Mouse (Mus musculus) thymus, postnatal 4 days (tissue): ENCODE data around the gene Tpm1.

Experiments
- DNase-seq: peaks from one replicate; pipeline ENCODE4 v3.0.0; 2021

Tpm1 gene

GRCm38 (mm10) chr9:67049086-67049824 lies at the start of gene Tpm1:
TSS of gene Tpm1 (minus strand) at chr9:67049406.
- peak; percentile 60 for DNase-seq

GRCm38 (mm10) chr9:67094371-67094770 lies 45.2 kb upstream of the Tpm1 start:
- no peak for DNase-seq

- DNase-seq: no peak
Measured at GRCm38 (mm10) chr9:67092210-67092609, 43.0 kb upstream of the Tpm1 start.

- DNase-seq: no peak
Measured at GRCm38 (mm10) chr9:67091598-67091997, 42.4 kb upstream of the Tpm1 start.

- no peak for DNase-seq
Measured at GRCm38 (mm10) chr9:67091151-67091550, 41.9 kb upstream of the Tpm1 start.

GRCm38 (mm10) chr9:67090633-67091045 lies 41.4 kb upstream of the Tpm1 start:
- DNase-seq: no peak

- no peak for DNase-seq
Measured at GRCm38 (mm10) chr9:67089167-67089566, 40.0 kb upstream of the Tpm1 start.

GRCm38 (mm10) chr9:67083801-67084200 lies 34.6 kb upstream of the Tpm1 start:
- DNase-seq: no peak

GRCm38 (mm10) chr9:67081688-67082087 lies 32.5 kb upstream of the Tpm1 start:
- no peak for DNase-seq

GRCm38 (mm10) chr9:67077658-67078319 lies 28.6 kb upstream of the Tpm1 start:
- no peak for DNase-seq

- no peak for DNase-seq
Measured at GRCm38 (mm10) chr9:67077266-67077657, 28.1 kb upstream of the Tpm1 start.

GRCm38 (mm10) chr9:67072182-67072581 lies 23.0 kb upstream of the Tpm1 start:
- no peak for DNase-seq

GRCm38 (mm10) chr9:67071596-67071995 lies 22.4 kb upstream of the Tpm1 start:
- no peak for DNase-seq

- DNase-seq: no peak
Measured at GRCm38 (mm10) chr9:67071103-67071502, 21.9 kb upstream of the Tpm1 start.

GRCm38 (mm10) chr9:67066616-67067015 lies 17.4 kb upstream of the Tpm1 start:
- no peak for DNase-seq

GRCm38 (mm10) chr9:67059714-67060113 lies 10.5 kb upstream of the Tpm1 start:
- no peak for DNase-seq

GRCm38 (mm10) chr9:67058366-67058765 lies 9.2 kb upstream of the Tpm1 start:
- DNase-seq: no peak

GRCm38 (mm10) chr9:67050736-67051337 lies 1.6 kb upstream of the Tpm1 start:
- no peak for DNase-seq

- no peak for DNase-seq
Measured at GRCm38 (mm10) chr9:67049836-67050235, 630 bp upstream of the Tpm1 start.

GRCm38 (mm10) chr9:67048483-67049085 lies 622 bp downstream of the Tpm1 start:
- DNase-seq: no peak

- peak; percentile 48 for DNase-seq
Measured at GRCm38 (mm10) chr9:67047606-67048482, 1.4 kb downstream of the Tpm1 start.

- peak; percentile 47 for DNase-seq
Measured at GRCm38 (mm10) chr9:67046881-67047605, 2.2 kb downstream of the Tpm1 start.
